Mouse (Mus musculus) midbrain, embryonic 14.5 days (tissue): ENCODE data around the gene Gucd1. TPM values are rescaled to one million over a fixed set of nuclear protein-coding genes. Genes with fewer than 3 reads are reported as not detected.

Source experiments
- ATAC-seq: fragments of 200-750 bp; cut with Nextera tagmentation; 2 replicates; pipeline ENCODE4 v1.8.0; 2017; ENCODE audit warnings: moderate number of reproducible peaks, moderate library complexity; ENCODE audit not compliant: low FRiP score, low TSS enrichment
- DNase-seq: peaks from one replicate; pipeline ENCODE4 v3.0.0-alpha.2; 2015
- H3K27ac ChIP-seq: fragments of 300-500 bp; sonication (generic); replicated peaks from 2 replicates; pipeline ENCODE4 v1.5.1; 2014; ENCODE audit warnings: mild to moderate bottlenecking, low read depth, low read length, moderate library complexity
- H3K27me3 ChIP-seq: fragments of 300-500 bp; sonication (generic); 2 replicates; pipeline ENCODE4 v1.6.1; 2014; ENCODE audit warnings: low read length, control low read depth, mixed read lengths; ENCODE audit not compliant: control insufficient read depth, insufficient read depth
- H3K36me3 ChIP-seq: fragments of 300-500 bp; sonication (generic); 2 replicates; pipeline ENCODE4 v1.6.1; 2014; ENCODE audit warnings: low read length, control low read depth; ENCODE audit not compliant: control insufficient read depth, insufficient read depth
- H3K4me1 ChIP-seq: fragments of 300-500 bp; sonication (generic); 2 replicates; pipeline ENCODE4 v1.6.1; 2014; ENCODE audit warnings: mild to moderate bottlenecking, antibody characterized with exemption, low read length, control low read depth; ENCODE audit not compliant: control insufficient read depth, insufficient read depth
- H3K4me2 ChIP-seq: fragments of 300-500 bp; sonication (generic); 2 replicates; pipeline ENCODE4 v1.6.1; 2014; ENCODE audit warnings: mild to moderate bottlenecking, low read length, moderate library complexity
- H3K4me3 ChIP-seq: fragments of 300-500 bp; sonication (generic); replicated peaks from 2 replicates; pipeline ENCODE4 v1.5.1; 2014; ENCODE audit warnings: low read depth, low read length
- H3K9ac ChIP-seq: fragments of 300-500 bp; sonication (generic); replicated peaks from 2 replicates; pipeline ENCODE4 v1.6.1; 2014; ENCODE audit warnings: mild to moderate bottlenecking, low read length, moderate library complexity
- H3K9me3 ChIP-seq: fragments of 300-500 bp; sonication (generic); 2 replicates; pipeline ENCODE4 v1.6.1; 2016; ENCODE audit warnings: low read length, control low read depth, mixed read lengths; ENCODE audit not compliant: control insufficient read depth
- WGBS: fragments of 180-500 bp; shearing (Covaris S2); extraction: QIAGEN DNeasy Blood & Tissue Kit; methylation state at CpG from one replicate; pipeline ENCODE4 v1.1.7; 2014; 5-methylcytosine and 5-hydroxymethylcytosine counted together
- polyA plus RNA-seq: library from polyadenylated mRNA; unstranded; fragments of >200 nt; fragmentation: Nextera tagmentation; extraction: Ambion mirVana; gene quantifications from 2 replicates; pipeline ENCODE4 v1.2.1, GENCODE M21; 2014

Gene Gucd1
- polyA plus RNA-seq, 1 experiment from 2014 or later = 31.5 TPM

GRCm38 (mm10) chr10:75551175-75551574 lies 33.4 kb upstream of the Gucd1 start:
- Histone ChIP-seq H3K9ac (no peak overlapping the region), H3K4me1 (peaks cover 5% of the 10 kb centered on the region; the same call in 1 of the 2 replicates), H3K27me3 (no peaks in the 10 kb centered on the region), H3K27ac (no peak overlapping the region), H3K4me2 (no peak overlapping the region), H3K9me3 (no peaks in the 10 kb centered on the region), H3K36me3 (peaks cover 29% of the 10 kb centered on the region), H3K4me3 (no peak overlapping the region)
- WGBS = 61% methylated on average over 12 of the region's 12 CpGs
- ATAC-seq (no peak), DNase-seq (no peak)

GRCm38 (mm10) chr10:75549886-75550285 lies 32.1 kb upstream of the Gucd1 start:
- H3K36me3 ChIP-seq = peaks cover 17% of the 10 kb centered on the region
- no peaks in the 10 kb centered on the region for H3K4me1 ChIP-seq
- DNase-seq = no peak
- no peak for ATAC-seq
- H3K27ac ChIP-seq = no peak overlapping the region
- no peaks in the 10 kb centered on the region for H3K27me3 ChIP-seq
- H3K9me3 ChIP-seq = peaks cover 6% of the 10 kb centered on the region
- no peak overlapping the region for H3K4me2 ChIP-seq
- 76% methylated on average over 7 of the region's 7 CpGs for WGBS
- no peak overlapping the region for H3K4me3 ChIP-seq
- no peak overlapping the region for H3K9ac ChIP-seq

GRCm38 (mm10) chr10:75548486-75548885 lies 30.7 kb upstream of the Gucd1 start:
- ATAC-seq (no peak), DNase-seq (no peak)
- H3K27me3 ChIP-seq = no peaks in the 10 kb centered on the region
- no peak overlapping the region for H3K27ac ChIP-seq
- no peak overlapping the region for H3K4me2 ChIP-seq
- WGBS = 66% methylated on average over 14 of the region's 14 CpGs
- peaks cover 10% of the 10 kb centered on the region for H3K9me3 ChIP-seq
- no peaks in the 10 kb centered on the region for H3K4me1 ChIP-seq
- no peak overlapping the region for H3K4me3 ChIP-seq
- peaks cover 8% of the 10 kb centered on the region for H3K36me3 ChIP-seq
- no peak overlapping the region for H3K9ac ChIP-seq

GRCm38 (mm10) chr10:75547901-75548300 lies 30.1 kb upstream of the Gucd1 start:
- Histone ChIP-seq H3K4me3 (no peak overlapping the region), H3K4me1 (no peaks in the 10 kb centered on the region), H3K9ac (no peak overlapping the region), H3K27me3 (no peaks in the 10 kb centered on the region), H3K27ac (no peak overlapping the region), H3K9me3 (peaks cover 10% of the 10 kb centered on the region), H3K36me3 (peaks cover 2% of the 10 kb centered on the region), H3K4me2 (no peak overlapping the region)
- ATAC-seq (no peak), DNase-seq (no peak)
- 81% methylated on average over 7 of the region's 7 CpGs for WGBS

GRCm38 (mm10) chr10:75536123-75536522 lies 18.4 kb upstream of the Gucd1 start:
- ATAC-seq = no peak
- H3K27me3 ChIP-seq = no peaks in the 10 kb centered on the region
- H3K4me1 ChIP-seq = no peaks in the 10 kb centered on the region
- no peak for DNase-seq
- peaks cover 49% of the 10 kb centered on the region for H3K36me3 ChIP-seq
- WGBS = 93% methylated on average over 5 of the region's 5 CpGs
- no peak overlapping the region for H3K9ac ChIP-seq
- H3K4me3 ChIP-seq = no peak overlapping the region
- no peaks in the 10 kb centered on the region for H3K9me3 ChIP-seq
- H3K27ac ChIP-seq = no peak overlapping the region
- H3K4me2 ChIP-seq = no peak overlapping the region

- H3K9ac ChIP-seq = no peak overlapping the region
- peaks cover 50% of the 10 kb centered on the region for H3K36me3 ChIP-seq
- H3K9me3 ChIP-seq = no peaks in the 10 kb centered on the region
- no peak for DNase-seq
- no peak overlapping the region for H3K4me3 ChIP-seq
- no peaks in the 10 kb centered on the region for H3K27me3 ChIP-seq
- H3K27ac ChIP-seq = no peak overlapping the region
- H3K4me1 ChIP-seq = no peaks in the 10 kb centered on the region
- no peak for ATAC-seq
- 98% methylated on average over 2 of the region's 2 CpGs for WGBS
- H3K4me2 ChIP-seq = no peak overlapping the region
Measured at GRCm38 (mm10) chr10:75535423-75535822, 17.7 kb upstream of the Gucd1 start.

- DNase-seq = no peak
- peaks cover 55% of the 10 kb centered on the region for H3K36me3 ChIP-seq
- no peak overlapping the region for H3K27ac ChIP-seq
- no peak overlapping the region for H3K4me2 ChIP-seq
- no peaks in the 10 kb centered on the region for H3K27me3 ChIP-seq
- no peak overlapping the region for H3K9ac ChIP-seq
- WGBS = 92% methylated on average over 8 of the region's 8 CpGs
- no peak for ATAC-seq
- no peaks in the 10 kb centered on the region for H3K4me1 ChIP-seq
- H3K4me3 ChIP-seq = no peak overlapping the region
- no peaks in the 10 kb centered on the region for H3K9me3 ChIP-seq
Measured at GRCm38 (mm10) chr10:75534934-75535333, 17.2 kb upstream of the Gucd1 start.

- H3K9ac ChIP-seq = no peak overlapping the region
- peaks cover 59% of the 10 kb centered on the region for H3K36me3 ChIP-seq
- no peaks in the 10 kb centered on the region for H3K27me3 ChIP-seq
- DNase-seq (no peak), ATAC-seq (no peak)
- no peak overlapping the region for H3K4me2 ChIP-seq
- no peak overlapping the region for H3K4me3 ChIP-seq
- H3K4me1 ChIP-seq = no peaks in the 10 kb centered on the region
- 94% methylated on average over 8 of the region's 8 CpGs for WGBS
- H3K9me3 ChIP-seq = no peaks in the 10 kb centered on the region
- no peak overlapping the region for H3K27ac ChIP-seq
Measured at GRCm38 (mm10) chr10:75534216-75534615, 16.4 kb upstream of the Gucd1 start.

GRCm38 (mm10) chr10:75531532-75532090 lies 13.8 kb upstream of the Gucd1 start:
- ATAC-seq (no peak), DNase-seq (no peak)
- WGBS = 82% methylated on average over 9 of the region's 9 CpGs
- no peaks in the 10 kb centered on the region for H3K4me1 ChIP-seq
- no peak overlapping the region for H3K27ac ChIP-seq
- H3K36me3 ChIP-seq = peaks cover 62% of the 10 kb centered on the region
- H3K4me2 ChIP-seq = no peak overlapping the region
- H3K9ac ChIP-seq = no peak overlapping the region
- no peak overlapping the region for H3K4me3 ChIP-seq
- no peaks in the 10 kb centered on the region for H3K9me3 ChIP-seq
- no peaks in the 10 kb centered on the region for H3K27me3 ChIP-seq
